Mouse (Mus musculus): ENCODE measurements around the gene Dact1. TPM values are rescaled to one million over a fixed set of nuclear protein-coding genes. Genes with fewer than 3 reads are reported as not detected.

Gene Dact1
- polyA plus RNA-seq (2017; shearing (Covaris generic)) = not detected

GRCm38 (mm10) chr12:71309581-71310067 is at the start of gene Dact1:
Gene Dact1 (plus strand): TSS chr12:71309884.

Other genes starting within 250 kb of the Dact1 start
- gene Tomm20l, start 198.5 kb upstream of the Dact1 start, polyA plus RNA-seq (2017; shearing (Covaris generic)) = not detected
- 45.4 TPM for gene Timm9, start 173.2 kb upstream of the Dact1 start, polyA plus RNA-seq (2017; shearing (Covaris generic))
- 11.9 TPM for gene 2700049A03Rik, start 173.0 kb upstream of the Dact1 start, polyA plus RNA-seq (2017; shearing (Covaris generic))